Mouse (Mus musculus) embryonic facial prominence, embryonic 13.5 days (tissue): ENCODE results near the gene Cyth1. TPM values are rescaled to one million over a fixed set of nuclear protein-coding genes. Genes with fewer than 3 reads are reported as not detected.
A peak's percentile ranks its signal among the peaks of the same experiment; 100 is the strongest.

Source experiments
- ATAC-seq: fragments of 200-750 bp; cut with Nextera tagmentation; 2 replicates; pipeline ENCODE4 v1.8.0; 2017; ENCODE audit warnings: low read depth; ENCODE audit not compliant: insufficient number of reproducible peaks, insufficient read depth, low FRiP score, low TSS enrichment
- H3K27ac ChIP-seq: fragments of 300-500 bp; sonication (generic); 2 replicates; pipeline ENCODE4 v1.5.1; 2015; ENCODE audit warnings: moderate library complexity, mild to moderate bottlenecking, inconsistent platforms
- H3K27me3 ChIP-seq: fragments of 300-500 bp; sonication (generic); 2 replicates; pipeline ENCODE4 v1.6.1; 2015; ENCODE audit warnings: mild to moderate bottlenecking, inconsistent platforms
- H3K36me3 ChIP-seq: fragments of 300-500 bp; sonication (generic); 2 replicates; pipeline ENCODE4 v1.6.1; 2015; ENCODE audit warnings: mild to moderate bottlenecking, inconsistent platforms
- H3K4me1 ChIP-seq: fragments of 300-500 bp; sonication (generic); 2 replicates; pipeline ENCODE4 v1.6.1; 2015; ENCODE audit warnings: inconsistent platforms
- H3K4me2 ChIP-seq: fragments of 300-500 bp; sonication (generic); 2 replicates; pipeline ENCODE4 v1.6.1; 2015; ENCODE audit warnings: moderate library complexity, mild to moderate bottlenecking, inconsistent platforms
- H3K4me3 ChIP-seq: fragments of 300-500 bp; sonication (generic); 2 replicates; pipeline ENCODE4 v1.5.1; 2015; ENCODE audit warnings: mild to moderate bottlenecking, inconsistent platforms
- H3K9ac ChIP-seq: fragments of 300-500 bp; sonication (generic); 2 replicates; pipeline ENCODE4 v1.6.1; 2015; ENCODE audit warnings: mild to moderate bottlenecking, inconsistent platforms
- H3K9me3 ChIP-seq: fragments of 300-500 bp; sonication (generic); 2 replicates; pipeline ENCODE4 v1.6.1; 2016; ENCODE audit warnings: inconsistent platforms
- WGBS: fragments of 180-500 bp; shearing (Covaris S2); methylation state at CpG from one replicate; pipeline ENCODE4 v1.1.7; 2015; ENCODE audit warnings: mixed read lengths; 5-methylcytosine and 5-hydroxymethylcytosine counted together
- polyA plus RNA-seq: library from polyadenylated mRNA; unstranded; fragments of >200 nt; fragmentation: Nextera tagmentation; extraction: Ambion mirVana; gene quantifications from 2 replicates; pipeline ENCODE4 v1.2.1, GENCODE M21; 2015

The Cyth1 gene
- polyA plus RNA-seq, 1 experiment from 2014 or later = 15.8 TPM

- WGBS = 90% methylated on average over 7 of the region's 7 CpGs
- no peak overlapping the region for H3K9ac ChIP-seq
- no peak overlapping the region for H3K27ac ChIP-seq
- H3K9me3 ChIP-seq = no peaks in the 10 kb centered on the region
- no peak overlapping the region for H3K4me2 ChIP-seq
- no peak overlapping the region for H3K4me3 ChIP-seq
- H3K27me3 ChIP-seq = no peaks in the 10 kb centered on the region
- no peak for ATAC-seq
- no peaks in the 10 kb centered on the region for H3K4me1 ChIP-seq
- peaks cover 100% of the 10 kb centered on the region for H3K36me3 ChIP-seq
These were observed 27.9 kb upstream of the Cyth1 start for GRCm38 (mm10) chr11:118276328-118276727.

GRCm38 (mm10) chr11:118275092-118275491 is 26.7 kb upstream of the Cyth1 start:
- 95% methylated on average over 9 of the region's 9 CpGs for WGBS
- no peak overlapping the region for H3K4me3 ChIP-seq
- no peaks in the 10 kb centered on the region for H3K4me1 ChIP-seq
- no peaks in the 10 kb centered on the region for H3K27me3 ChIP-seq
- H3K9me3 ChIP-seq = no peaks in the 10 kb centered on the region
- H3K9ac ChIP-seq = no peak overlapping the region
- no peak for ATAC-seq
- peaks cover 98% of the 10 kb centered on the region for H3K36me3 ChIP-seq
- H3K27ac ChIP-seq = no peak overlapping the region
- no peak overlapping the region for H3K4me2 ChIP-seq

- H3K9ac ChIP-seq = no peak overlapping the region
- no peak overlapping the region for H3K4me3 ChIP-seq
- H3K27me3 ChIP-seq = no peaks in the 10 kb centered on the region
- H3K4me1 ChIP-seq = no peaks in the 10 kb centered on the region
- H3K36me3 ChIP-seq = peaks cover 97% of the 10 kb centered on the region
- no peak for ATAC-seq
- no peaks in the 10 kb centered on the region for H3K9me3 ChIP-seq
- 95% methylated on average over 3 of the region's 3 CpGs for WGBS
- H3K4me2 ChIP-seq = no peak overlapping the region
- no peak overlapping the region for H3K27ac ChIP-seq
These were observed 21.4 kb upstream of the Cyth1 start for GRCm38 (mm10) chr11:118269827-118270226.

- ATAC-seq = no peak
- no peak overlapping the region for H3K4me3 ChIP-seq
- H3K4me1 ChIP-seq = no peaks in the 10 kb centered on the region
These were observed 18.3 kb upstream of the Cyth1 start for GRCm38 (mm10) chr11:118266666-118267046.

GRCm38 (mm10) chr11:118266044-118266665 is 17.8 kb upstream of the Cyth1 start:
- H3K9ac ChIP-seq = no peak overlapping the region
- H3K4me3 ChIP-seq = no peak overlapping the region
- no peaks in the 10 kb centered on the region for H3K9me3 ChIP-seq
- H3K4me1 ChIP-seq = no peaks in the 10 kb centered on the region
- no peaks in the 10 kb centered on the region for H3K27me3 ChIP-seq
- WGBS = 92% methylated on average over 10 of the region's 10 CpGs
- ATAC-seq = no peak
- peaks cover 97% of the 10 kb centered on the region for H3K36me3 ChIP-seq
- H3K27ac ChIP-seq = no peak overlapping the region
- H3K4me2 ChIP-seq = no peak overlapping the region

More at GRCm38 (mm10) chr11:118266666-118267046, 18.3 kb upstream of the Cyth1 start:
- Histone ChIP-seq H3K9me3 (no peaks in the 10 kb centered on the region), H3K27me3 (no peaks in the 10 kb centered on the region), H3K27ac (no peak overlapping the region), H3K4me2 (no peak overlapping the region), H3K9ac (no peak overlapping the region), H3K36me3 (peaks cover 97% of the 10 kb centered on the region)
- 90% methylated on average over 7 of the region's 7 CpGs for WGBS

GRCm38 (mm10) chr11:118265621-118266020 is 17.2 kb upstream of the Cyth1 start:
- Histone ChIP-seq H3K27me3 (no peaks in the 10 kb centered on the region), H3K9ac (no peak overlapping the region), H3K9me3 (no peaks in the 10 kb centered on the region), H3K4me3 (no peak overlapping the region), H3K4me1 (no peaks in the 10 kb centered on the region), H3K27ac (no peak overlapping the region), H3K36me3 (peaks cover 98% of the 10 kb centered on the region), H3K4me2 (no peak overlapping the region)
- no peak for ATAC-seq
- WGBS = 82% methylated on average over 11 of the region's 11 CpGs

GRCm38 (mm10) chr11:118263146-118263545 is 14.8 kb upstream of the Cyth1 start:
- Histone ChIP-seq H3K9ac (no peak overlapping the region), H3K4me3 (no peak overlapping the region), H3K27ac (no peak overlapping the region), H3K9me3 (no peaks in the 10 kb centered on the region), H3K36me3 (peaks cover 100% of the 10 kb centered on the region), H3K27me3 (no peaks in the 10 kb centered on the region), H3K4me2 (no peak overlapping the region), H3K4me1 (no peaks in the 10 kb centered on the region)
- no peak for ATAC-seq
- 92% methylated on average over 5 of the region's 5 CpGs for WGBS

GRCm38 (mm10) chr11:118260081-118260480 is 11.7 kb upstream of the Cyth1 start:
- H3K27ac ChIP-seq = no peak overlapping the region
- H3K4me3 ChIP-seq = no peak overlapping the region
- ATAC-seq = no peak
- no peaks in the 10 kb centered on the region for H3K9me3 ChIP-seq
- 88% methylated on average over 8 of the region's 8 CpGs for WGBS
- H3K27me3 ChIP-seq = no peaks in the 10 kb centered on the region
- H3K9ac ChIP-seq = no peak overlapping the region
- H3K4me2 ChIP-seq = no peak overlapping the region
- peaks cover 92% of the 10 kb centered on the region for H3K36me3 ChIP-seq
- peaks cover 1% of the 10 kb centered on the region; the same call in 1 of the 2 replicates for H3K4me1 ChIP-seq

GRCm38 (mm10) chr11:118259580-118259979 is 11.2 kb upstream of the Cyth1 start:
- H3K9ac ChIP-seq = no peak overlapping the region
- no peaks in the 10 kb centered on the region for H3K9me3 ChIP-seq
- no peak overlapping the region for H3K4me3 ChIP-seq
- peaks cover 87% of the 10 kb centered on the region for H3K36me3 ChIP-seq
- peaks cover 6% of the 10 kb centered on the region for H3K4me1 ChIP-seq
- ATAC-seq = no peak
- 94% methylated on average over 8 of the region's 8 CpGs for WGBS
- no peak overlapping the region for H3K4me2 ChIP-seq
- H3K27ac ChIP-seq = no peak overlapping the region
- no peaks in the 10 kb centered on the region for H3K27me3 ChIP-seq

GRCm38 (mm10) chr11:118256371-118256770 is 8.0 kb upstream of the Cyth1 start:
- no peak for ATAC-seq
- Histone ChIP-seq H3K9ac (no peak overlapping the region), H3K27ac (no peak overlapping the region), H3K36me3 (peaks cover 55% of the 10 kb centered on the region), H3K27me3 (no peaks in the 10 kb centered on the region), H3K4me3 (no peak overlapping the region), H3K4me1 (peaks cover 21% of the 10 kb centered on the region), H3K9me3 (no peaks in the 10 kb centered on the region), H3K4me2 (no peak overlapping the region)
- 91% methylated on average over 7 of the region's 7 CpGs for WGBS

- Histone ChIP-seq H3K27ac (peak overlapping the region; percentile 90), H3K9ac (no peak overlapping the region), H3K36me3 (peaks cover 35% of the 10 kb centered on the region), H3K4me2 (peak overlapping the region; percentile 33), H3K4me1 (peaks cover 25% of the 10 kb centered on the region), H3K27me3 (no peaks in the 10 kb centered on the region), H3K9me3 (no peaks in the 10 kb centered on the region), H3K4me3 (no peak overlapping the region)
- 20% methylated on average over 15 of the region's 15 CpGs for WGBS
- peak; percentile 73 for ATAC-seq
These were observed 6.0 kb upstream of the Cyth1 start for GRCm38 (mm10) chr11:118254159-118254951.
